Mouse (Mus musculus): ENCODE results near the gene Tmem50a. TPM values are rescaled to one million over a fixed set of nuclear protein-coding genes. Genes with fewer than 3 reads are reported as not detected.
A peak's percentile ranks its signal among the peaks of the same experiment; 100 is the strongest.

The Tmem50a gene
- total and polyA plus RNA-seq, 2 experiments from 2014 or later, result 206 to 262 TPM

DNA sequence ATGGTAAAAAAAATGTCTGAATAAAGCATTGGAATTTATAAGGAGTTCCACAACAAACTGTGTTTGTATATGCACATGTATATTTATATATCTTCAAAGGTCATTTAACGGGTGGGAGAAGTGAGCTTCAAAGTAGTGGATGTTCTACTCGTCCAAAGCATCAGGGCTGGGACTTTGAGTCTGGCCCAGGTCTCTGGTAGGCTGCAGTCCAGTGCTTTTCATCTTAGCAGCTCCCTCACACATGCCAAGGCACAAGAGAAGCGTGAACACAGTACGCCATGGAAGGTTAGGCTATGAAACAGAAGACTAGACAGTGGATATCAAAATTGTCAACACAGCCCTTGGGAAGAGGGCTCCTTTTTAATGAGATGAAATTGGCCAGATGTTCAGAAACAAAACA, 64.3 kb downstream of the Tmem50a start:
- no peak overlapping the region for H3K27ac ChIP-seq (ENCODE audit: low read depth, low read length)
- TF ChIP-seq CTCF (IDR thresholded peaks at IDR 0.05), result no peak
- H3K9me3 ChIP-seq (ENCODE audit: low read length), result no peaks in the 10 kb centered on the region
- no peaks in the 10 kb centered on the region for H3K27me3 ChIP-seq (ENCODE audit: insufficient read depth, low read length)
- H3K9ac ChIP-seq (replicated peaks; ENCODE audit: low read length, poor library complexity, severe bottlenecking), result no peak overlapping the region
- ATAC-seq (ENCODE audit: low FRiP score) (no peak), DNase-seq (ENCODE audit: low spot score) (no peak)
- WGBS, result 59% methylated on average over 4 of the region's 4 CpGs
- peak overlapping the region; percentile 75 for H3K4me2 ChIP-seq (ENCODE audit: low read depth, low read length, poor library complexity, severe bottlenecking)
- no peaks in the 10 kb centered on the region for H3K36me3 ChIP-seq (ENCODE audit: insufficient read depth, low read length)
- peaks cover 16% of the 10 kb centered on the region; the same call in 1 of the 2 replicates for H3K4me1 ChIP-seq (ENCODE audit: insufficient read depth, low read length)
- no peak overlapping the region for H3K4me3 ChIP-seq (ENCODE audit: low read depth, low read length)

Other genes with a start within 250 kb of the Tmem50a start
- 17.1 and 28.7 TPM in 2 replicates for gene Man1c1, start 210.7 kb downstream of the Tmem50a start, total RNA-seq (2014; rRNA removed)
- gene Man1c1, start 210.7 kb downstream of the Tmem50a start, polyA plus RNA-seq (2015; fragmentation: Nextera tagmentation; extraction: Ambion mirVana), result 2.7 and 3.4 TPM in 2 replicates
- 1.9 and 3.1 TPM in 2 replicates for gene Ldlrap1, start 147.0 kb downstream of the Tmem50a start, total RNA-seq (2014; rRNA removed)
- 1.9 and 2.5 TPM in 2 replicates for gene Ldlrap1, start 147.0 kb downstream of the Tmem50a start, polyA plus RNA-seq (2015; fragmentation: Nextera tagmentation; extraction: Ambion mirVana)
- gene Maco1, start 61.7 kb downstream of the Tmem50a start, total RNA-seq (2014; rRNA removed), result 62.8 and 82.4 TPM in 2 replicates
- 69.1 and 79.1 TPM in 2 replicates for gene Maco1, start 61.7 kb downstream of the Tmem50a start, polyA plus RNA-seq (2015; fragmentation: Nextera tagmentation; extraction: Ambion mirVana)
- gene Rhd, start 50.5 kb downstream of the Tmem50a start, total RNA-seq (2014; rRNA removed), result 1.4 and 1.5 TPM in 2 replicates
- 0.98 and 1.5 TPM in 2 replicates for gene Rhd, start 50.5 kb downstream of the Tmem50a start, polyA plus RNA-seq (2015; fragmentation: Nextera tagmentation; extraction: Ambion mirVana)
- 109 and 115 TPM in 2 replicates for gene Rsrp1, start 8.6 kb upstream of the Tmem50a start, total RNA-seq (2014; rRNA removed)
- 319 and 323 TPM in 2 replicates for gene Rsrp1, start 8.6 kb upstream of the Tmem50a start, polyA plus RNA-seq (2015; fragmentation: Nextera tagmentation; extraction: Ambion mirVana)
- gene Syf2, start 15.9 kb upstream of the Tmem50a start, total RNA-seq (2014; rRNA removed), result 39.8 and 45.3 TPM in 2 replicates
- 69.4 and 70.7 TPM in 2 replicates for gene Syf2, start 15.9 kb upstream of the Tmem50a start, polyA plus RNA-seq (2015; fragmentation: Nextera tagmentation; extraction: Ambion mirVana)
- not detected in 2 replicates for gene Runx3, start 205.6 kb upstream of the Tmem50a start, total RNA-seq (2014; rRNA removed)
- not detected in 2 replicates for gene Runx3, start 205.6 kb upstream of the Tmem50a start, polyA plus RNA-seq (2015; fragmentation: Nextera tagmentation; extraction: Ambion mirVana)